Mouse (Mus musculus) heart, adult 18-20 months (tissue): ENCODE data around the gene Gm5678. TPM values are rescaled to one million over a fixed set of nuclear protein-coding genes. Genes with fewer than 3 reads are reported as not detected.
A peak's percentile ranks its signal among the peaks of the same experiment; 100 is the strongest.

Experiments
- DNase-seq, 2 experiments: peaks; one replicate each; pipeline ENCODE4 v3.0.0; 2021 to 2022; ENCODE audit warnings: mixed read lengths in 1 of 2
- long read RNA-seq, 2 experiments: library from polyadenylated mRNA; stranded (forward); transcript quantifications; one replicate each; pipeline ENCODE4 v2.0.0; 2021
- total RNA-seq, 2 experiments: library from RNA; stranded (reverse); gene quantifications; 2 replicates each; pipeline ENCODE4 v1.2.3; 2021

Gm5678 gene
- total RNA-seq, result 1 to 10 TPM in 1 of 2 experiments, under 1 TPM in 1; 0.95 to 1.7 TPM
- long read RNA-seq, experiment 1, result 0 reads
- long read RNA-seq, experiment 2, result 0 reads

DNA sequence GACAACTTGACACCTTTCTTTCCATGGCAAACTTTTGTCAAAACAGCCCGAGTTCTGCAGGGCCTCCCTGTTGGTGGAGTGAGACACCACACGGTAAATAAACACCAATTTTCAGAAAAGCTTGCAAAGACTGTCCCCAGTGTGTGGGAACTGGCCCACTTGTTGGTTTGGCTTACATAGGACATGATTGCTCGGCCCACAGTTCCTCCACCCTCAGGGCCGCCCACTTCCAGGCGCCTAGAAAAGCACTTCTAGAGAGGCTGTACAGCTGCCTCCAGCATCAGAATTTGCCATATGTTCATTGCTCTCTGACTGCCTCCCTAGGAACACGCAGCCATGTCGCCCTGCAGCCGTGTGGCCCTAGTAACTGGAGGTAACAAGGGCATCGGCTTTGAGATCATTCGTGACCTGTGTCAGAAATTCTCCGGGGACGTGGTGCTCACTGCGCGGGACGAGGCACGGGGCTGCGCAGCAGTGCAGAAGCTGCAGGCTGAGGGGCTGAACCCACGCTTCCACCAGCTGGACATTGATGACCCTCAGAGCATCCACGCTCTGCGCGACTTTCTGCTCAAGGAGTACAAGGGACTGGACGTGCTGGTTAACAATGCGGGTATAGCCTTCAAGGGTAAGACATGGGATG lies at the start of gene Gm5678:
Gm5678 (plus strand) TSS at position 337 of the 640 bp plus-strand sequence.
- DNase-seq, result no peak

- DNase-seq, result no peak
Observed at GRCm38 (mm10) chr16:93578346-93579005, 49.4 kb upstream of the Gm5678 start.

DNA sequence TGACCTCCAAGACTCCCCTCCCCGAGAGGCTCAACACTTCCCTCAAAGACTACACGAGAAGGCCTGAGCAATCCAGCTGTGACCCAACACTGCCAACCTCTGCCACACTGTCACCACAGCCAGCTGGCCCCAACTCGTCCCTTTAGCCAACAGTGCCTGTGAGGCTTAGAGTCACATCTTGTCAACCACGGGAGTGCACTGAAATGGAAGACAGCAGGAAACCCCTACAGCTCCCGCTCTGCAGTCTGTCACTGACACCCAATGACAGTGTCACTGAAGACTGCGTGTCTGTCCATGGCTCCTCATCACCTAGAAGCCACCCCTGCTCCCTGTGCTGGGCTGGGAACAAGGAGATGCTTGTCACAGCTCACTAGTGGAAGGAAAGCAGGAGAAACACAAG lies 46.8 kb upstream of the Gm5678 start:
- peak in 1 of 2 experiments; percentile 7 for DNase-seq

DNA sequence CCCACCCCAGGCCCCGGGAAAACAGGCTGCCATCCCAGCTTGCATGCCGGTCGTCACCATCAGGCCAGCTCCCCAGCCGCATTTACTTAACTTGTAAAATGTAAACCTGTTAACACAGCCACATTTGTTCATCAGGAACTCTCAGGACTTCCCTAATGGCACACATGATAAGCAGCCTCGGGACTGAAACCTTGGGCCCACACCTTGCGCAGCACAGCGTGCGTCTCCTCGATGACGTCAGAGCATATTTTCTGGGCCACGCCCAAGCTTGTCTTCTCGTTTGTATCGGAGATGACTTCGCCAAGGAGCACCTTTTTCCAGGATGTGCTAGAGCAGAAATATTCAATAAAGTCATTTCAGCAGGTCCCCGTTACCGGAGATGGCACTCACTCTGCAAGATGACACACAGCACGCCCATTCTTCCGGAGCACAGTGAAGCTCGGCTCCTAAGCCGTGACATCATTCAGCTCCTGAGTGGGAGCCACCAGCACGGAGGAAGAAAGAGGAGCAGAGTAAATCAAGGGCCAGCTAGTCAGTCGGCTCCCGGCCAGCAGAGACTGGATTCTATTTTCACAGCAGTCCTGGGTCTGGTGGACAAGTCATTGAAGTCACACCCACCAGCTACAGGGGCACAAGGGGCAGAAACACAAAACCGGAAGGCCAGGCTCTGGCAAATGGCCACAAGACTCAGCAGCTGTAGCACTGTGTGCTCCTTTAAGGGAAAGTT lies 42.8 kb upstream of the Gm5678 start:
- no peak for DNase-seq

DNA sequence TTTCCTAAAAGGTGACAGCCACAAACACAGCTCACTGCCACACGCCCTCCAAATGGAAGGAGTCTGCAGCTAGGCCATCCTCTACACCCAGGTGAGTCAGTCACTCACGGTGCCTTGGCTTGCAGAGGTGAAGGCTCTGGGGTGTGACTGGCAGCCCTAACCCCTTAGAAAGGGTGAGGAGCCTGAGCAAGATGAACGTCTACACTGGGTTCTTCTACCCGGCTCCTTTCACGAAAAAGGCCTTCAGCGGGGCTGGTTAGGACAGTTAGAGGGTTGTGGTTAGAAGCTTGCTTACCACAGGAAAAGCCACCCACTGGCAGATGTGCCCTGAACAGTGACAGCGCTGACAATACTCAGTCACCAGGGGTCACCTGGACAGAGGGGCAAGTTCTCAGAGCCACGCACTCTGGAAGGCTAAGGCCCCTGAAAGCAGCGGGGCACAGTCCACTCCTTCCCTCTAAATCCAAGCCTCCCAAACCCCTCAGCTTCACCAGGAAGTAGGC lies 42.1 kb upstream of the Gm5678 start:
- DNase-seq, result no peak

DNA sequence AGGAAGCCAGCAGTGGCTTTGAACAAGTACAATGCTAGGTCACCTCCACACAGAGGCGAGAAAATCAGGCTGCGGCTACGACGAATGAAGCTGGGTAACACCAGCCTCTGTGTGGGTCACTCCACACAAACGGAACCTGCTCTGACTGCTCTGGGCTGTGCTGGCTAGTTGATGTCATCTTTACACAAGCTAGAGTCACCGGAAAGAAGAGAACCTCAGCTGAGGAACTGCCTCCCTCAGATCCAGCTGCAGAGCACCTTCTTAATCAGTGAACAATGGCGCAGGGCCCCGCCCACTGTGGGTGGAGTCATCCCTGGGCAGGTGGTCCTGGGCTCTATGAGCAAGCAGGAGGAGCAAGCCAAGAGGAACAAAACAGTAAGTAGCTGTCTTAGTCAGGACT lies 41.5 kb upstream of the Gm5678 start:
- no peak for DNase-seq

DNA sequence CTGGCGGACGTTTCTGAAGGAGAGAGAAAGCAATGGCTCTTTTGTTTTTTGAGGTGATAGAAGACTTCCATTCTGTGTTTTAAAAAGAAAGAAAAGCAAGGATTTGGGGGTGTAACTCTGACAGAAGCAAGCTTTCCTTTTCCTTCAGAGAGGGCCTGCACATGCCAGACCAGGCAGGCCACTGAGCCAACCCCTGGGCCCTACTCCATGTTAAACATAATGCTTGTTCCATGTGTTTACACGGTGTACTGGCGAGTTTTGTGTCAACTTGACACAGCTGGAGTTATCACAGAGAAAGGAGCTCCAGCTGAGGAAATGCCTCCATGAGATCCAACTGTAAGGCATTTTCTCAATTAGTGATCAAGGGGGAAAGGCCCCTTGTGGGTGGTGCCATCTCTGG lies 39.6 kb upstream of the Gm5678 start:
- DNase-seq, result no peak

DNA sequence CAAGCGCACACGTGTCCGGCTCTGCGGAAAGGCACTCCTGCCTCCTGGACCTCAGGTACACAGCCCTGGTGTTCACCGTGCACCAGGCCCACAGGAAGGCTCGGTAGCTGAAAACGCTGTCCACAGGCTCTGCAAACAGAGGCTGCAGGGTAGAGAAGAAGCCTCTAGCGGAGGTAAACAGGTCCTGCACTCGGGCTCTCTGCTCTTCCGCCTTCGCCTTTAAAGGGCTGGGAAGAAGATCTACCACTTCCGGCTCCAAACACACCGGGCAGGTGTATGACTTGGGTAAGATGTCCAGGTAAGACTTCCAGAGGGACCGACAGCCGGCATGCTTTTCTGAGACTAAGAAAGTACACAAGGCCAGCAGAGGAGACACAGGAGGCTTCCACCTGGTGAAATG lies 37.0 kb upstream of the Gm5678 start:
- no peak for DNase-seq

GRCm38 (mm10) chr16:93591450-93592430 lies 36.2 kb upstream of the Gm5678 start:
- DNase-seq, result no peak

DNA sequence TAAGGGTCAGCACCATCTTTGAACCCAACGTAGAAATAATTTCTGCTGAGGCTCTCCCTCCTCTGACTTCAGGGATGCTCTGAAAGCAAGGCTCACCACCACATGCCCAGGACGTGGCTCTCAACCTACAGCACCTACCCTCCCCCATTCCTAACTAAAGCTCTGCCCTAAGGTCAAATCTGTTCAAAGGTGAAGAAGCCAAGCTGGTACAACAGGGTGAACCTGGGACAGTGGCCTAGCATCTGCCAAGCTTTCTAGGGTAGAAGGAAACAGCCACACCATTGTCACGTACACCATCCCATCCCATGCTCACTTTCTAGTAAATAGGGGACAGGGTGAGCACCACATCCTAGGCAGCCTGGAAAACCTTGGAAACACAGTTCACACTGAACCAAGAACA lies 35.2 kb upstream of the Gm5678 start:
- no peak for DNase-seq

- DNase-seq, result no peak
Observed at GRCm38 (mm10) chr16:93593406-93593805, 34.5 kb upstream of the Gm5678 start.

- DNase-seq, result no peak
Observed at GRCm38 (mm10) chr16:93594448-93594847, 33.4 kb upstream of the Gm5678 start.

DNA sequence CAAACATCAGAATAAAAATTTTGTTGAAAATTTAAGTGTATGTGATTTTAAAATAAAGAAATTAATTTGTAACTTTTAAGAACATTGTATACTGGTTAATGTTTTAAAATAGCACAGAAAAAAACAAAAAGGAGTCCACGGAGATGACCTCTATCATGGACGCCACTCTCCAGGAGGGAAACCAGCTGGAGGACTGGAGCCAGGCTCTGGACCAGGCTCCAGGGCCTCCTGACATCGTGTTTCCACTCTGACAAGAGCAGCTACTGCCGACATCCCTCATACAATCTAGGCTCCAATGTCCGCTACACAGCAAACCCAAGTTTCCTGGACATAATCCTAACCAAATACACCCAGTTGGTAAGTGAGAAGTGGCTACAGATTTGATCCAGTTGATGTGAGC lies 32.1 kb upstream of the Gm5678 start:
- no peak for DNase-seq

- no peak for DNase-seq
Observed at GRCm38 (mm10) chr16:93596807-93597206, 31.1 kb upstream of the Gm5678 start.

DNA sequence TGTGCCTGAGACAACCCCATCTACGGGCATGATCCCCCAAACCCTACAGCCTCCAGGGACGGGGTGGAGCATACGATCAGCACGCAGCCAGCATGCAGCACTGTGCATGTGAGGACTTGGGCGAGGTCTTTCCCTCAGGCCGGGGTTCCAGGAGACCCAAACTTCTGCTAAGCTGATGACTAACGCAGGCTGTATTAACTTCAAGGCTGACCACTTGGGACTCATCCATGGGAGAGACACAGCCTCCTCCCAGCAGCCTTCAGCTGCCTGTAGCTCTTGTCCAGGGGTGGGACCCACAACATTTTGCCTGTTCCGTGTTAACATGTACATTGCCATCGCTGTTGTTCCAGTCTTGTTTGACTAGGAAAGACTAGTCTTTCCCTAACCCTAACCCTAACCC lies 30.3 kb upstream of the Gm5678 start:
- no peak for DNase-seq

DNA sequence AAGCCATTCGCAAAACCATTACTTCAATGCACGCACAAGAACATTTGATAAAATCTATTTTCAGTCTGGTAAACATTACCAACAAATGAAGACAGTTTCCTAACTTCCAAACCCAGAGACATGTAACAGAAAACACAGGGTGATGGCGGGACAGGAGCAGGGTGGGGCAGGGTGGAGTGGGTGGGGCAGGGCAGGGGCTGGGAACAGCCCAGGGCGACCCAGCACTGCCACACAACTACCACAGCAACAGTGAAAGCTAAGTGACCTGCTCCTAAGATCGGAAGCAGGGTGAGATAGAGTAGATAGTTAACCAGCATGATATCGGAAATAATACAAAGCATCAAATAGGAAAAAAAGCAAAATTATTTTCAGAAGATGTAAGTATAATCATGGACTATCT lies 28.4 kb upstream of the Gm5678 start:
- DNase-seq, result no peak

DNA sequence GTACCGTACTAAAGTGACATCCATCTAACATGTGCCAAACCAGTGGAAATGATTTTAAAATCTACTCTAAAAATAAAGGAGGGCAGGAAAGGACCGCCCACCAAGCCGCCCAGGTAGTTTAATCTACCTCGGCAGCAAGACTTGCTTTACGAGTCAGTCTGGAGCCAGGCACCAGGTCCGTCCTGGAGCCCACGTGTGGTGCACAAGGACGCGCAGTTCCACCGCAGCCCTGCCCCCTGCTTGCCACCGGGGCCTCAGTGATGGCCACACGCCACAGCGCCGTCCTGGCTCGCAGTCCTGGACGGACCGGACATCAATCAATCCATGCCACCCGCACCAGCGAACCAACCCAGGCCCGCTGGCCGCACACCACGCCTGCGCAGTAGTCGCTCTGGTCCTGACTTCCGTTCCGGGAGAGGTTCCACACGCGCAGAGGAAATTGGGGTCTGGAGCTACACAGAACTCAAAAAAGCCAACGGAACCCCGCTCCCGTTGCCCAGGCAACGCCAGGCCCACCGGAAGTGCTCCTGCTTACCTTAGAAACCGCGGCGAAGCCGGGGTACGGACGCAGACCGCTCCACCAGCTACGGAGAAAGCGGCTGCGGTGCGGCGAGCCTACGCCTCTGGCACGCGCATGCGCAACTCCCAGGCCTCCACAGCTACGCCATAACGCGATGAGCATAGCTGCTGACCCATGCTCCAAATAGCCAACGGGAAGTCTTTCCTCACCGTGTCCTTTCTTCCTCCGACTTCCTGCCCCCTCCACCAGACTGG lies 24.3 kb upstream of the Gm5678 start, which contains the start of gene Setd4:
Setd4 (minus strand) TSS at position 625 of the 774 bp plus-strand sequence.
- DNase-seq, result peak; percentile 96 to 98

DNA sequence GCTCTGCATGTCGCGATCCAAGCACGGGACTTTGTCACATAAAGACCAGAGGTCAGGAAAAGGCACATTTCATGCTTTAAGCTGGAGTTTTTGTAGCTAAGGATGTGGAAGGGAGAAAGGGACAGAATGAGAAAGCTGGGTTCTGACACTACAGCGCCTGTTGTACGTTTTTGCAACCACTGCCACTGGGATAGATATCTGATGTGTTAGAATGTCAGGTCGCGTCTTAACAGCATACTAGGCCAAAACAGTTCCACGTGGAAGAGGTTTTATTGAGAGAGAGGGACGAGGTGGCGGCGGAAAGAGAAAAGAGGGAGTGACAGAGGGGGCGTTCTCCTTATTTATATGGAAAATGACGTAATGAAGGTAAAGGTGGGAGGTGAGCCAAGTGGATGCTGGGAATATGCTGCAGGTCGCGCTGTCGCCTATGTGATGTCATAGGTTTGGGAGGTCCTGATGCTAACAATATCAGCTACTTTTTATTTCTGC lies 23.4 kb upstream of the Gm5678 start:
- DNase-seq, result peak in 1 of 2 experiments; percentile 43

- DNase-seq, result no peak
Observed at GRCm38 (mm10) chr16:93605553-93605952, 22.3 kb upstream of the Gm5678 start, which contains the start of gene Cbr1. Cbr1 (plus strand) TSS chr16:93605853.

GRCm38 (mm10) chr16:93606146-93606545 lies 21.8 kb upstream of the Gm5678 start:
- no peak for DNase-seq

DNA sequence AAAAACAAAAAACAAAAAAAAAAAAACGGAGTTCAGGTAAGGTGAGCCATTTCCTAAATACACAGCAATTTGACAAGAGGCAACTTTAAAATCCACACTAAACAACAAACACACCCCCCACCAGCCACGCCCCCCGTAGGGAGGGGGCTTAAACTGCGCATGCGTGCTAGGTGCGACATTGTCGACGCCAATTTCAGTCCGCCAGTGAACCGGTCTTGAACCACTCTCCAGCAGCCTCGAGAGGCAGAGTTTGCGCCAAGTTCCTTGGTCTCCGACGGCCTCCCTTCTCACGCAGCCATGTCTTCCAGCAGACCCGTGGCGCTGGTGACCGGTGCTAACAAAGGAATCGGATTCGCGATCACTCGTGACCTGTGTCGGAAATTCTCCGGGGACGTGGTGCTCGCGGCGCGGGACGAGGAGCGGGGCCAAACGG lies 20.2 kb upstream of the Gm5678 start:
- peak; percentile 90 to 94 for DNase-seq
